Mouse (Mus musculus) thymus, adult 2 months (tissue): ENCODE measurements around the gene Pnpo. TPM values are rescaled to one million over a fixed set of nuclear protein-coding genes. Genes with fewer than 3 reads are reported as not detected.

Source experiments
- DNase-seq: peaks from one replicate; pipeline ENCODE4 v3.0.0; 2021
- H3K27ac ChIP-seq: fragments of 200-500 bp; 2 replicates; pipeline ENCODE4 v1.5.1; 2012; ENCODE audit warnings: low read length, control low read depth; ENCODE audit not compliant: control insufficient read depth, insufficient read depth
- H3K27me3 ChIP-seq: fragments of 200-500 bp; 2 replicates; pipeline ENCODE4 v1.6.1; 2012; ENCODE audit warnings: mild to moderate bottlenecking, low read length, moderate library complexity, mixed read lengths; ENCODE audit not compliant: control insufficient read depth, insufficient read depth
- H3K36me3 ChIP-seq: fragments of 200-500 bp; 2 replicates; pipeline ENCODE4 v1.6.1; 2012; ENCODE audit warnings: mild to moderate bottlenecking, low read length, moderate library complexity; ENCODE audit not compliant: control insufficient read depth, insufficient read depth
- H3K4me1 ChIP-seq: fragments of 200-500 bp; replicated peaks from 2 replicates; pipeline ENCODE4 v1.6.1; 2012; ENCODE audit warnings: low read length; ENCODE audit not compliant: control insufficient read depth, insufficient read depth
- H3K4me3 ChIP-seq: fragments of 200-500 bp; 2 replicates; pipeline ENCODE4 v1.5.1; 2012; ENCODE audit warnings: mild to moderate bottlenecking, low read length, control low read depth, moderate library complexity; ENCODE audit not compliant: control insufficient read depth, insufficient read depth
- CTCF ChIP-seq: fragments of 200-500 bp; IDR thresholded peaks from 2 replicates; pipeline ENCODE4 v1.5.1; 2012; ENCODE audit warnings: mild to moderate bottlenecking, control low read depth, low read length, moderate library complexity, borderline replicate concordance; ENCODE audit not compliant: control insufficient read depth, poor library complexity, insufficient read depth; ENCODE audit errors: extremely low read depth
- POLR2A ChIP-seq: fragments of 200-500 bp; IDR thresholded peaks from 2 replicates; pipeline ENCODE4 v1.6.1; 2012; ENCODE audit warnings: mild to moderate bottlenecking, low read length, control low read depth, moderate library complexity; ENCODE audit not compliant: control insufficient read depth, poor library complexity, insufficient read depth; ENCODE audit errors: extremely low read depth
- WGBS: fragments of 180-500 bp; shearing (Covaris S2); methylation state at CpG from one replicate; pipeline ENCODE4 v1.1.7; 2018; 5-methylcytosine and 5-hydroxymethylcytosine counted together
- polyA plus RNA-seq: library from polyadenylated mRNA; depleted of rRNA; stranded (reverse); fragments of >200 nt; gene quantifications from 2 replicates; pipeline ENCODE4 v1.2.3, GENCODE M21; 2012

Pnpo gene
- polyA plus RNA-seq, 1 experiment, result 25.7 TPM

- Histone ChIP-seq H3K27ac (no peak overlapping the region), H3K27me3 (no peaks in the 10 kb centered on the region), H3K4me1 (peaks cover 21% of the 10 kb centered on the region), H3K4me3 (no peak overlapping the region), H3K36me3 (no peaks in the 10 kb centered on the region)
- TF ChIP-seq POLR2A, result no peak
- TF ChIP-seq CTCF, result no peak
- no peak for DNase-seq
- WGBS, result 97% methylated on average over 5 of the region's 5 CpGs
Measured at GRCm38 (mm10) chr11:96972906-96973305, 29.1 kb upstream of the Pnpo start.

- no peak overlapping the region for H3K27ac ChIP-seq
- no peaks in the 10 kb centered on the region for H3K36me3 ChIP-seq
- H3K4me1 ChIP-seq, result peaks cover 26% of the 10 kb centered on the region
- H3K4me3 ChIP-seq, result no peak overlapping the region
- 84% methylated on average over 3 of the region's 3 CpGs for WGBS
- TF ChIP-seq CTCF (no peak), POLR2A (no peak)
- no peaks in the 10 kb centered on the region for H3K27me3 ChIP-seq
- no peak for DNase-seq
Measured at GRCm38 (mm10) chr11:96970341-96970740, 26.6 kb upstream of the Pnpo start.

GRCm38 (mm10) chr11:96969746-96970145 lies 26.0 kb upstream of the Pnpo start:
- no peak overlapping the region for H3K27ac ChIP-seq
- H3K4me3 ChIP-seq, result no peak overlapping the region
- TF ChIP-seq CTCF (no peak), POLR2A (no peak)
- DNase-seq, result no peak
- H3K36me3 ChIP-seq, result no peaks in the 10 kb centered on the region
- peaks cover 26% of the 10 kb centered on the region for H3K4me1 ChIP-seq
- no peaks in the 10 kb centered on the region for H3K27me3 ChIP-seq
- WGBS, result 88% methylated on average over 1 of the region's 1 CpGs

- no peak overlapping the region for H3K4me3 ChIP-seq
Measured at GRCm38 (mm10) chr11:96969280-96969722, 25.5 kb upstream of the Pnpo start.

GRCm38 (mm10) chr11:96968476-96968875 lies 24.7 kb upstream of the Pnpo start:
- Histone ChIP-seq H3K36me3 (no peaks in the 10 kb centered on the region), H3K27ac (no peak overlapping the region), H3K27me3 (no peaks in the 10 kb centered on the region), H3K4me1 (peaks cover 25% of the 10 kb centered on the region), H3K4me3 (no peak overlapping the region)
- DNase-seq, result no peak
- TF ChIP-seq CTCF (no peak), POLR2A (no peak)
- 84% methylated on average over 6 of the region's 6 CpGs for WGBS

More at GRCm38 (mm10) chr11:96969280-96969722, 25.5 kb upstream of the Pnpo start:
- Histone ChIP-seq H3K4me1 (peaks cover 26% of the 10 kb centered on the region), H3K36me3 (no peaks in the 10 kb centered on the region), H3K27me3 (no peaks in the 10 kb centered on the region), H3K27ac (no peak overlapping the region)
- TF ChIP-seq POLR2A (no peak), CTCF (no peak)
- DNase-seq, result no peak
- 95% methylated on average over 5 of the region's 5 CpGs for WGBS

GRCm38 (mm10) chr11:96967544-96968269 lies 23.9 kb upstream of the Pnpo start:
- H3K4me1 ChIP-seq, result peaks cover 26% of the 10 kb centered on the region
- TF ChIP-seq POLR2A (no peak), CTCF (no peak)
- peak overlapping the region; percentile 88 for H3K27ac ChIP-seq
- DNase-seq, result no peak
- H3K36me3 ChIP-seq, result no peaks in the 10 kb centered on the region
- WGBS, result 29% methylated on average over 11 of the region's 11 CpGs
- peak overlapping the region; percentile 28; the same call in 1 of the 2 replicates for H3K4me3 ChIP-seq
- H3K27me3 ChIP-seq, result no peaks in the 10 kb centered on the region

- H3K27me3 ChIP-seq, result no peaks in the 10 kb centered on the region
- H3K36me3 ChIP-seq, result no peaks in the 10 kb centered on the region
- peak overlapping the region; percentile 28 for H3K4me3 ChIP-seq
- TF ChIP-seq POLR2A (no peak), CTCF (no peak)
- peak; percentile 57 for DNase-seq
- H3K4me1 ChIP-seq, result peaks cover 26% of the 10 kb centered on the region
- WGBS, result 4% methylated on average over 13 of the region's 13 CpGs
- H3K27ac ChIP-seq, result peak overlapping the region; percentile 88
Measured at GRCm38 (mm10) chr11:96966914-96967543, 23.2 kb upstream of the Pnpo start.
